Mouse (Mus musculus) midbrain, embryonic 11.5 days (tissue): ENCODE measurements around the gene Map6d1. TPM values are rescaled to one million over a fixed set of nuclear protein-coding genes. Genes with fewer than 3 reads are reported as not detected.

ENCODE experiments used
- ATAC-seq: fragments of 200-750 bp; cut with Nextera tagmentation; 2 replicates; pipeline ENCODE4 v1.8.0; 2017; ENCODE audit warnings: moderate TSS enrichment, moderate library complexity; ENCODE audit not compliant: low FRiP score
- DNase-seq: peaks from one replicate; pipeline ENCODE4 v3.0.0; 2015; ENCODE audit warnings: low spot score; ENCODE audit errors: missing footprints
- H3K27ac ChIP-seq: fragments of 300-500 bp; sonication (generic); 2 replicates; pipeline ENCODE4 v1.5.1; 2014; ENCODE audit warnings: low read depth, low read length
- H3K27me3 ChIP-seq: fragments of 300-500 bp; sonication (generic); 2 replicates; pipeline ENCODE4 v1.6.1; 2014; ENCODE audit warnings: mild to moderate bottlenecking, low read length, moderate library complexity, mixed read lengths; ENCODE audit not compliant: control insufficient read depth, insufficient read depth
- H3K36me3 ChIP-seq: fragments of 300-500 bp; sonication (generic); 2 replicates; pipeline ENCODE4 v1.6.1; 2014; ENCODE audit warnings: mild to moderate bottlenecking, low read length, moderate library complexity, mixed read lengths; ENCODE audit not compliant: control insufficient read depth, insufficient read depth
- H3K4me1 ChIP-seq: fragments of 300-500 bp; sonication (generic); 2 replicates; pipeline ENCODE4 v1.6.1; 2014; ENCODE audit warnings: low read length; ENCODE audit not compliant: control insufficient read depth, insufficient read depth
- H3K4me2 ChIP-seq: fragments of 300-500 bp; sonication (generic); 2 replicates; pipeline ENCODE4 v1.6.1; 2014; ENCODE audit warnings: mild to moderate bottlenecking, moderate library complexity
- H3K4me3 ChIP-seq: fragments of 300-500 bp; sonication (generic); 2 replicates; pipeline ENCODE4 v1.5.1; 2014; ENCODE audit warnings: low read depth, low read length
- H3K9ac ChIP-seq: fragments of 300-500 bp; sonication (generic); 2 replicates; pipeline ENCODE4 v1.6.1; 2014; ENCODE audit warnings: low read length
- H3K9me3 ChIP-seq: fragments of 300-500 bp; sonication (generic); 2 replicates; pipeline ENCODE4 v1.6.1; 2016; ENCODE audit warnings: low read length; ENCODE audit not compliant: control insufficient read depth
- WGBS: fragments of 180-500 bp; shearing (Covaris S2); extraction: QIAGEN DNeasy Blood & Tissue Kit; methylation state at CpG from one replicate; pipeline ENCODE4 v1.1.7; 2014; 5-methylcytosine and 5-hydroxymethylcytosine counted together
- polyA plus RNA-seq: library from polyadenylated mRNA; unstranded; fragments of >200 nt; fragmentation: Nextera tagmentation; extraction: Ambion mirVana; gene quantifications from 2 replicates; pipeline ENCODE4 v1.2.1, GENCODE M21; 2014

Gene Map6d1
- polyA plus RNA-seq, 1 experiment from 2014 or later, result 2.1 TPM

DNA sequence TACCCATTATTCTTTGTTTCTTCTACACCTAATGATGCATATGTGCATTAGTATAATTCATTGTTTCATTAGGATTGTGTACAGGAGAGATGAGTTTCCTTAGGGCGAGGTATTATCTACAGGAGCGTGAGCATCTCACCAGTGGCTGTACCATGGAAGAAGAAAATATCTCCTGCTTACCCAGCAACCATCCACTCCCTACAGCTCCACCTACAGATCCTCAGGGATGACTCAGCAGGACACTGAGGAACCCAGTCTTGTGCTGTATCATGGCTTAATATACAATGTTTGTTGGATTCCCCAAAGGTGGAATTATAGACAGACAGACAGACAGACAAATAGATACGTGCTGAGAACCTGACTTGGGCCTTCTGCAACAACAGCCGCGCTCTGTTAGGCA lies 44.2 kb downstream of the Map6d1 start:
- Histone ChIP-seq H3K27me3 (no peaks in the 10 kb centered on the region), H3K9ac (no peak overlapping the region), H3K9me3 (no peaks in the 10 kb centered on the region), H3K4me2 (no peak overlapping the region), H3K36me3 (peaks cover 23% of the 10 kb centered on the region; the same call in 1 of the 2 replicates), H3K27ac (no peak overlapping the region), H3K4me1 (no peaks in the 10 kb centered on the region), H3K4me3 (no peak overlapping the region)
- WGBS, result 95% methylated on average over 5 of the region's 5 CpGs
- DNase-seq (no peak), ATAC-seq (no peak)

DNA sequence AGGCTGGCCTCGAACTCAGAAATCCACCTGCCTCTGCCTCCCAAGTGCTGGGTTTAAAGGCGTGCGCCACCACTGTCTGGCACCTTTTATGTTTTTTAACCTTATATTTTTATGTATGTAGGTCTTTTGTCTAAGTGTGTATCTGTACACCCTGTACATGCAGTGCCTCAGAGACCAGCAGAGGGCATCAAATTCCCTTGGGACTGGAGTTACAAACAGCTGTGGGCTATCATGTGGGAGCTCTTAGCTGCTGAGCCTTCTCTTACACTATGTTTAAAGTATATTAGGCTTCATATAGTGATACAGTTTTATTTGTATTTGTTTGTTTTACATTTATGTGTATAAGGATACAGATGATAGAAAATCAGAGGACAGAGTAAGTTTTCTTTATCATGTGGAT lies 45.6 kb downstream of the Map6d1 start:
- no peak overlapping the region for H3K9ac ChIP-seq
- DNase-seq, result no peak
- ATAC-seq, result no peak
- no peaks in the 10 kb centered on the region for H3K4me1 ChIP-seq
- H3K36me3 ChIP-seq, result peaks cover 24% of the 10 kb centered on the region
- no peaks in the 10 kb centered on the region for H3K27me3 ChIP-seq
- H3K27ac ChIP-seq, result no peak overlapping the region
- H3K4me2 ChIP-seq, result no peak overlapping the region
- no peaks in the 10 kb centered on the region for H3K9me3 ChIP-seq
- 99% methylated on average over 3 of the region's 3 CpGs for WGBS
- H3K4me3 ChIP-seq, result no peak overlapping the region

DNA sequence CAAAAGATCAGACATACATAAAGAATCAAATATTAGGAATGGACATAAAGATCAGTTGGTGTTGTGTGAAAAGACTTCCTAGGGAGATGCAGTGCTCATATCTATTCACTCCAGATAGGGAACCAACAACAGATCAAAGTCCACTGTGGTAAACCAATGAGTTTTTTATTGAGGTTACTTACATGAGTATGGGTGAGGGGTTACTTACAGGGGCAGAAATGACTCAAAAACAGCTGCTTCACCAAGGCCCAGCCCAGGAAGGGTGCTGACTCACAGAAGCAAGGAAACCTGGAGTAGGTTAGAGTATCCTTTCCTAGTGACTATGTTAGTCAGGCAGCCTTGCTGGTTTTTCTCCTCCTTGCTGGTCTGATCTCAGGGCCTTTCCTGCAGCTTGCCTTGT lies 49.1 kb downstream of the Map6d1 start:
- H3K9ac ChIP-seq, result no peak overlapping the region
- no peak for ATAC-seq
- no peak overlapping the region for H3K27ac ChIP-seq
- no peak overlapping the region for H3K4me3 ChIP-seq
- H3K4me1 ChIP-seq, result no peaks in the 10 kb centered on the region
- no peaks in the 10 kb centered on the region for H3K27me3 ChIP-seq
- H3K9me3 ChIP-seq, result no peaks in the 10 kb centered on the region
- DNase-seq, result no peak
- H3K36me3 ChIP-seq, result peaks cover 32% of the 10 kb centered on the region
- H3K4me2 ChIP-seq, result no peak overlapping the region

DNA sequence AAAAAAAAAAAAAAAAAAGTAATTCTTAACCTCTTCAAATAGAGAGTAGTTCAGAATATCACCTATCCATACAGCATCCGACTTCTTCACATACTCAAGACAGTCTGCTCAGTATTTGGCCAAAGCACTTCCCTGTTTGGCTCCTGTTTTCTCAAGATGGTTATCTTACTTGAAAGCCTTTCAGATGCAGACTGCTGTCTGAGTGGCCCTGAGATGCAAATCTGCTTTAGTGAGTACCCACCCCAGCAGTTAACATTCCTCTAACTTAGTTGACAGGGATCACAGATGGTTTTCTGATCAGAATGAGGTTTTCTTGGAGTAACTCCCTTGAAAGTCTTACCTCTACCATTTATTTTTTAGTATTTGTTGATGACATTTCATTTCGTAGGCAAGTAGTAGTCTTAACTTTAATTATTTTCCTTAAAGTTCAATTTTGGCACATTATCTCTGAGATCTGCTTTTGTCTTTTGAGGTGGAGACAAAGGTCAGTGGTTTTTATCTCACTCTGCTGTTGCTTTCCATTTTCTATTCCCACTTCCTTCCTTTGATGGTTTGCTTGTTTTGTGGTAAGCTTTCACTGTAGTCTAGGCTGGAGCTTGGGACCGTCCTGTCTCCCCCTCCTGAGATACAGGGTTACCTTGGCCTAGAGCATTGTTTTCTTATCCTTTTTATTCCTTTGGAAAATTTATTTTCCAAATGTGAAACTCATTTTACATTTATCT lies 49.8 kb downstream of the Map6d1 start:
- 92% methylated on average over 3 of the region's 3 CpGs for WGBS
- H3K27me3 ChIP-seq, result no peaks in the 10 kb centered on the region
- H3K36me3 ChIP-seq, result peaks cover 30% of the 10 kb centered on the region
- no peaks in the 10 kb centered on the region for H3K4me1 ChIP-seq
- H3K9ac ChIP-seq, result no peak overlapping the region
- H3K4me3 ChIP-seq, result no peak overlapping the region
- no peak overlapping the region for H3K4me2 ChIP-seq
- H3K9me3 ChIP-seq, result no peaks in the 10 kb centered on the region
- ATAC-seq, result no peak
- no peak overlapping the region for H3K27ac ChIP-seq
- DNase-seq, result no peak

DNA sequence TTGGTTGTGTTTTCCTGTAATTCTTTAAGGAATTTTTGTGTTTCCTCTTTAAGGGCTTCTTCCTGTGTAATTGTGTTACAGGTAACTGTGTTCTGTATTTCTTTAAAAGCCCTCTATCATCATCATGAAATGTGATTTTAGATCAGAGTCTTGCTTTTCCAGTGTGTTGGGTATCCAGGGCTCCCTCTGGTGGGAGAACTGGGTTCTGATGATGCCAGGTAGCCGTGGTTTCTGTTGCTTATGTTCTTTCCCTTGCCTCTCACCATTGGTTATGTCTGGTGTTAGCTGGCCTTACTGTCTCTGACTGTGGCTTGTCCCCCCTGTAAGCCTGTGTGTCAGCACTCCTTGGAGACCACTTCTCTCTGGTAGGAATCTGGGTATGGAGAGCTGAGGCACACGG lies 55.8 kb downstream of the Map6d1 start:
- H3K9me3 ChIP-seq, result no peaks in the 10 kb centered on the region
- peaks cover 23% of the 10 kb centered on the region for H3K36me3 ChIP-seq
- H3K4me1 ChIP-seq, result no peaks in the 10 kb centered on the region
- no peak for DNase-seq
- H3K27me3 ChIP-seq, result no peaks in the 10 kb centered on the region
- H3K4me2 ChIP-seq, result no peak overlapping the region
- H3K27ac ChIP-seq, result no peak overlapping the region
- no peak for ATAC-seq
- no peak overlapping the region for H3K9ac ChIP-seq
- 73% methylated on average over 2 of the region's 2 CpGs for WGBS
- no peak overlapping the region for H3K4me3 ChIP-seq

Other genes with a start within 250 kb of the Map6d1 start
- gene Klhl24, start 143.8 kb downstream of the Map6d1 start, polyA plus RNA-seq, result 41.3 and 47.0 TPM in 2 replicates
- 31.4 and 33.8 TPM in 2 replicates for gene Yeats2, start 100.3 kb downstream of the Map6d1 start, polyA plus RNA-seq
- gene Parl, start 61.0 kb upstream of the Map6d1 start, polyA plus RNA-seq, result 107 and 109 TPM in 2 replicates
- not detected in 2 replicates for gene Cyp2ab1, start 84.0 kb upstream of the Map6d1 start, polyA plus RNA-seq
- 58.3 and 61.7 TPM in 2 replicates for gene Abcc5, start 185.0 kb upstream of the Map6d1 start, polyA plus RNA-seq